Mouse (Mus musculus): ENCODE results near the gene Lgals9. TPM values are rescaled to one million over a fixed set of nuclear protein-coding genes. Genes with fewer than 3 reads are reported as not detected.

Gene Lgals9
- polyA plus RNA-seq (2017; shearing (Covaris generic)) = 100 to 1,000 TPM; 234 to 260 TPM

GRCm38 (mm10) chr11:78984483-78985177 lies at the start of gene Lgals9:
Lgals9 (minus strand) TSS chr11:78984946.

GRCm38 (mm10) chr11:78920411-78920939 lies 64.3 kb downstream of the Lgals9 start, which contains the start of gene Nos2:
Nos2 (plus strand) TSS chr11:78920787.

Other genes starting within 250 kb of the Lgals9 start
- gene Ccnq, start 233.2 kb downstream of the Lgals9 start, polyA plus RNA-seq (2017; shearing (Covaris generic)) = 10 to 100 TPM; 42.4 to 48.2 TPM
- gene Lyrm9, start 158.4 kb downstream of the Lgals9 start, polyA plus RNA-seq (2017; shearing (Covaris generic)) = 10 to 100 TPM; 15.1 to 21.4 TPM
- 1 to 10 TPM in 1 of 2 experiments, under 1 TPM in 1; 0.17 to 1.6 TPM for gene Nos2, start 64.2 kb downstream of the Lgals9 start, polyA plus RNA-seq (2017; shearing (Covaris generic))
- gene Ksr1, start 161.5 kb upstream of the Lgals9 start, polyA plus RNA-seq (2017; shearing (Covaris generic)) = 10 to 100 TPM in 1 of 2 experiments, 1 to 10 TPM in 1; 5.8 to 10.2 TPM